Mouse (Mus musculus) kidney, embryonic 16.5 days (tissue): ENCODE data around the gene Mmp9. TPM values are rescaled to one million over a fixed set of nuclear protein-coding genes. Genes with fewer than 3 reads are reported as not detected.

Experiments used
- ATAC-seq: fragments of 200-750 bp; cut with Nextera tagmentation; 2 replicates; pipeline ENCODE4 v1.8.0; 2017; ENCODE audit warnings: moderate TSS enrichment; ENCODE audit not compliant: low FRiP score, low TSS enrichment
- H3K27ac ChIP-seq: fragments of 300-500 bp; sonication (generic); 2 replicates; pipeline ENCODE4 v1.5.1; 2014; ENCODE audit warnings: low read length
- H3K27me3 ChIP-seq: fragments of 300-500 bp; sonication (generic); 2 replicates; pipeline ENCODE4 v1.6.1; 2014; ENCODE audit warnings: low read length, control low read depth, mixed read lengths; ENCODE audit not compliant: insufficient read depth
- H3K36me3 ChIP-seq: fragments of 300-500 bp; sonication (generic); 2 replicates; pipeline ENCODE4 v1.6.1; 2014; ENCODE audit warnings: low read length, control low read depth, mixed read lengths; ENCODE audit not compliant: insufficient read depth
- H3K4me1 ChIP-seq: fragments of 300-500 bp; sonication (generic); 2 replicates; pipeline ENCODE4 v1.6.1; 2014; ENCODE audit warnings: low read length, control low read depth, mixed read lengths; ENCODE audit not compliant: insufficient read depth
- H3K4me2 ChIP-seq: fragments of 300-500 bp; sonication (generic); replicated peaks from 2 replicates; pipeline ENCODE4 v1.6.1; 2014; ENCODE audit warnings: low read depth, low read length
- H3K4me3 ChIP-seq: fragments of 300-500 bp; sonication (generic); 2 replicates; pipeline ENCODE4 v1.5.1; 2014; ENCODE audit warnings: mild to moderate bottlenecking, low read length
- H3K9ac ChIP-seq: fragments of 300-500 bp; sonication (generic); replicated peaks from 2 replicates; pipeline ENCODE4 v1.6.1; 2014; ENCODE audit warnings: low read length
- H3K9me3 ChIP-seq: fragments of 300-500 bp; sonication (generic); 2 replicates; pipeline ENCODE4 v1.6.1; 2016; ENCODE audit warnings: low read length, control low read depth
- WGBS: fragments of 180-500 bp; shearing (Covaris S2); extraction: QIAGEN DNeasy Blood & Tissue Kit; methylation state at CpG from one replicate; pipeline ENCODE4 v1.1.7; 2014; 5-methylcytosine and 5-hydroxymethylcytosine counted together
- polyA plus RNA-seq: library from polyadenylated mRNA; unstranded; fragments of >200 nt; fragmentation: Nextera tagmentation; extraction: Ambion mirVana; gene quantifications from 2 replicates; pipeline ENCODE4 v1.2.1, GENCODE M21; 2015

Gene Mmp9
- polyA plus RNA-seq, 1 experiment from 2014 or later, result 3.2 TPM

DNA sequence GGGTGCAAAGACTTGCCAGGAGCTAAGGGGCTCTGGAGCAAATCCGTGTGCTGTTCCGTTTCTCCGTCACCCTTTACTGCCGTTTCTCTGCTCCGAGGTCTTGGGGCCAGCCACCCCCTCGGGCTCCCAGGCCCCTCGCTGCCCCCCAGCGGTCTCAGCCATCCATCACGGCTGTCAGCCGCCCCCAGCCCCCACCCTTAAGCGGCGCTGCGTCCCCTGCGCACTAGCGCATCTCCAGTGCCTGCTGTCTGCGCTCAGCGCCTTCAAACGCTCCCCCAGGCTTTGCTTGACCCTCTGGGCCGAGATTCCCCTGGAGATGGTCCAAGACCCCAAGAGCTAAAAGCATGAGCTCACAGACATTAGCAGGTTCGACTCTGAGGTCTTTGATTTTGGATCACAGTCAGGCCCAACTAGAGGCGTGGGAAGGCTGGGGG lies 28.8 kb downstream of the Mmp9 start:
- Histone ChIP-seq H3K4me2 (no peak overlapping the region), H3K9ac (no peak overlapping the region), H3K27ac (no peak overlapping the region), H3K36me3 (no peaks in the 10 kb centered on the region), H3K4me3 (no peak overlapping the region), H3K9me3 (no peaks in the 10 kb centered on the region), H3K27me3 (peaks cover 72% of the 10 kb centered on the region), H3K4me1 (peaks cover 12% of the 10 kb centered on the region)
- WGBS, result 1% methylated on average over 20 of the region's 21 CpGs
- no peak for ATAC-seq

- H3K36me3 ChIP-seq, result no peaks in the 10 kb centered on the region
- 0 out of 2 replicates have a peak overlapping the region, but pooled peaks have one; percentile 2 for H3K4me3 ChIP-seq
- H3K4me2 ChIP-seq, result 0 out of 2 replicates have a peak overlapping the region, but pooled peaks have one; percentile 1
- no peak for ATAC-seq
- no peak overlapping the region for H3K27ac ChIP-seq
- H3K9me3 ChIP-seq, result no peaks in the 10 kb centered on the region
- peaks cover 72% of the 10 kb centered on the region for H3K27me3 ChIP-seq
- no peak overlapping the region for H3K9ac ChIP-seq
- peaks cover 12% of the 10 kb centered on the region for H3K4me1 ChIP-seq
- WGBS, result under 1% methylated on average over 42 of the region's 42 CpGs
Measured at GRCm38 (mm10) chr2:164970631-164971196, 30.1 kb downstream of the Mmp9 start.

- Histone ChIP-seq H3K9me3 (no peaks in the 10 kb centered on the region), H3K27me3 (peaks cover 56% of the 10 kb centered on the region), H3K27ac (no peak overlapping the region), H3K9ac (no peak overlapping the region), H3K36me3 (no peaks in the 10 kb centered on the region), H3K4me3 (no peak overlapping the region), H3K4me2 (no peak overlapping the region), H3K4me1 (peaks cover 11% of the 10 kb centered on the region)
- 63% methylated on average over 5 of the region's 5 CpGs for WGBS
- no peak for ATAC-seq
Measured at GRCm38 (mm10) chr2:164972646-164973045, 32.1 kb downstream of the Mmp9 start.

GRCm38 (mm10) chr2:164975611-164976010 lies 35.0 kb downstream of the Mmp9 start:
- ATAC-seq, result no peak
- H3K9ac ChIP-seq, result no peak overlapping the region
- no peak overlapping the region for H3K4me3 ChIP-seq
- H3K36me3 ChIP-seq, result no peaks in the 10 kb centered on the region
- H3K27ac ChIP-seq, result no peak overlapping the region
- H3K9me3 ChIP-seq, result no peaks in the 10 kb centered on the region
- 80% methylated on average over 6 of the region's 6 CpGs for WGBS
- H3K4me1 ChIP-seq, result peaks cover 3% of the 10 kb centered on the region; the same call in 1 of the 2 replicates
- H3K4me2 ChIP-seq, result no peak overlapping the region
- peaks cover 26% of the 10 kb centered on the region for H3K27me3 ChIP-seq

DNA sequence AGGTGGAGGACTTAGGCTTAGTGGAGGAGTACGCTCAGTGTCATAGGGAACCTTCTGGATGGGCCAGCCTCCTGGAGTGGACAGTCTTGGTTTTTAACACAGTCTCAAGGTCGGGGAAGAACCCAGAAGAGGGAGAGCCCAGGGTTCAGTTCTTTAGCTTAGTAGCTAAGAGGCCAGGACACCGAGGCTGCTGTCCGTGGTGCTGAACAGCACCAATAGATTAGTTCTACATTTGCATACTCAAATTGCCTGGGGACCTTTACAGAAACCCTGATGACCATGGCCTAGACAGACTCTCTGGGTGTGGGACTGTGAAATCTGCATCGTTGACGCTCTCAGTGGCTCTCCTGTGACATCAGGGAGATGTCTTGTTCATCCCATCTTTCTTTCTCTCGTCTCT lies 39.2 kb downstream of the Mmp9 start:
- Histone ChIP-seq H3K36me3 (no peaks in the 10 kb centered on the region), H3K4me2 (no peak overlapping the region), H3K9me3 (no peaks in the 10 kb centered on the region), H3K9ac (no peak overlapping the region), H3K27ac (no peak overlapping the region), H3K27me3 (no peaks in the 10 kb centered on the region), H3K4me3 (no peak overlapping the region), H3K4me1 (no peaks in the 10 kb centered on the region)
- ATAC-seq, result no peak
- WGBS, result 24% methylated on average over 7 of the region's 7 CpGs

GRCm38 (mm10) chr2:164985962-164986361 lies 45.4 kb downstream of the Mmp9 start:
- Histone ChIP-seq H3K27ac (no peak overlapping the region), H3K9ac (no peak overlapping the region), H3K27me3 (no peaks in the 10 kb centered on the region), H3K4me3 (no peak overlapping the region), H3K4me1 (no peaks in the 10 kb centered on the region), H3K9me3 (no peaks in the 10 kb centered on the region), H3K36me3 (no peaks in the 10 kb centered on the region), H3K4me2 (no peak overlapping the region)
- 79% methylated on average over 6 of the region's 6 CpGs for WGBS
- no peak for ATAC-seq

- 69% methylated on average over 14 of the region's 14 CpGs for WGBS
- H3K27ac ChIP-seq, result no peak overlapping the region
- no peaks in the 10 kb centered on the region for H3K27me3 ChIP-seq
- H3K9me3 ChIP-seq, result no peaks in the 10 kb centered on the region
- no peak for ATAC-seq
- H3K36me3 ChIP-seq, result no peaks in the 10 kb centered on the region
- no peak overlapping the region for H3K4me2 ChIP-seq
- H3K4me3 ChIP-seq, result no peak overlapping the region
- 0 out of 2 replicates have a peak, but pooled peaks cover 4% of the 10 kb centered on the region for H3K4me1 ChIP-seq
- H3K9ac ChIP-seq, result no peak overlapping the region
Measured at GRCm38 (mm10) chr2:164986371-164987027, 45.9 kb downstream of the Mmp9 start.

GRCm38 (mm10) chr2:164988777-164989176 lies 48.2 kb downstream of the Mmp9 start:
- ATAC-seq, result no peak
- Histone ChIP-seq H3K27me3 (no peaks in the 10 kb centered on the region), H3K9ac (no peak overlapping the region), H3K4me2 (no peak overlapping the region), H3K36me3 (no peaks in the 10 kb centered on the region), H3K4me1 (0 out of 2 replicates have a peak, but pooled peaks cover 4% of the 10 kb centered on the region), H3K4me3 (no peak overlapping the region), H3K27ac (no peak overlapping the region), H3K9me3 (no peaks in the 10 kb centered on the region)
- 61% methylated on average over 13 of the region's 13 CpGs for WGBS

- Histone ChIP-seq H3K9ac (no peak overlapping the region), H3K27me3 (peaks cover 2% of the 10 kb centered on the region; the same call in 1 of the 2 replicates), H3K9me3 (no peaks in the 10 kb centered on the region), H3K4me3 (no peak overlapping the region), H3K36me3 (no peaks in the 10 kb centered on the region), H3K27ac (no peak overlapping the region), H3K4me1 (0 out of 2 replicates have a peak, but pooled peaks cover 4% of the 10 kb centered on the region), H3K4me2 (no peak overlapping the region)
- ATAC-seq, result no peak
- WGBS, result 78% methylated on average over 3 of the region's 3 CpGs
Measured at GRCm38 (mm10) chr2:164991111-164991510, 50.5 kb downstream of the Mmp9 start.

GRCm38 (mm10) chr2:164991808-164992207 lies 51.2 kb downstream of the Mmp9 start:
- H3K4me3 ChIP-seq, result no peak overlapping the region
- no peak overlapping the region for H3K27ac ChIP-seq
- 29% methylated on average over 10 of the region's 10 CpGs for WGBS
- H3K4me2 ChIP-seq, result no peak overlapping the region
- no peak overlapping the region for H3K9ac ChIP-seq
- no peak for ATAC-seq
- H3K4me1 ChIP-seq, result 0 out of 2 replicates have a peak, but pooled peaks cover 4% of the 10 kb centered on the region
- H3K36me3 ChIP-seq, result no peaks in the 10 kb centered on the region
- H3K9me3 ChIP-seq, result no peaks in the 10 kb centered on the region
- H3K27me3 ChIP-seq, result peaks cover 9% of the 10 kb centered on the region
